Mouse (Mus musculus) midbrain, embryonic 14.5 days (tissue): ENCODE measurements around the gene Chst3. TPM values are rescaled to one million over a fixed set of nuclear protein-coding genes. Genes with fewer than 3 reads are reported as not detected.
"Not testable (repeated sequence)": the region's sequence is repeated elsewhere in the genome, so short reads cannot be mapped to it uniquely, and the experiment has no call there.

Experiments
- ATAC-seq: fragments of 200-750 bp; cut with Nextera tagmentation; 2 replicates; pipeline ENCODE4 v1.8.0; 2017; ENCODE audit warnings: moderate number of reproducible peaks, moderate library complexity; ENCODE audit not compliant: low FRiP score, low TSS enrichment
- DNase-seq: peaks from one replicate; pipeline ENCODE4 v3.0.0-alpha.2; 2015
- H3K27ac ChIP-seq: fragments of 300-500 bp; sonication (generic); replicated peaks from 2 replicates; pipeline ENCODE4 v1.5.1; 2014; ENCODE audit warnings: mild to moderate bottlenecking, low read depth, low read length, moderate library complexity
- H3K27me3 ChIP-seq: fragments of 300-500 bp; sonication (generic); 2 replicates; pipeline ENCODE4 v1.6.1; 2014; ENCODE audit warnings: low read length, control low read depth, mixed read lengths; ENCODE audit not compliant: control insufficient read depth, insufficient read depth
- H3K36me3 ChIP-seq: fragments of 300-500 bp; sonication (generic); 2 replicates; pipeline ENCODE4 v1.6.1; 2014; ENCODE audit warnings: low read length, control low read depth; ENCODE audit not compliant: control insufficient read depth, insufficient read depth
- H3K4me1 ChIP-seq: fragments of 300-500 bp; sonication (generic); 2 replicates; pipeline ENCODE4 v1.6.1; 2014; ENCODE audit warnings: mild to moderate bottlenecking, antibody characterized with exemption, low read length, control low read depth; ENCODE audit not compliant: control insufficient read depth, insufficient read depth
- H3K4me2 ChIP-seq: fragments of 300-500 bp; sonication (generic); 2 replicates; pipeline ENCODE4 v1.6.1; 2014; ENCODE audit warnings: mild to moderate bottlenecking, low read length, moderate library complexity
- H3K4me3 ChIP-seq: fragments of 300-500 bp; sonication (generic); replicated peaks from 2 replicates; pipeline ENCODE4 v1.5.1; 2014; ENCODE audit warnings: low read depth, low read length
- H3K9ac ChIP-seq: fragments of 300-500 bp; sonication (generic); replicated peaks from 2 replicates; pipeline ENCODE4 v1.6.1; 2014; ENCODE audit warnings: mild to moderate bottlenecking, low read length, moderate library complexity
- H3K9me3 ChIP-seq: fragments of 300-500 bp; sonication (generic); 2 replicates; pipeline ENCODE4 v1.6.1; 2016; ENCODE audit warnings: low read length, control low read depth, mixed read lengths; ENCODE audit not compliant: control insufficient read depth
- WGBS: fragments of 180-500 bp; shearing (Covaris S2); extraction: QIAGEN DNeasy Blood & Tissue Kit; methylation state at CpG from one replicate; pipeline ENCODE4 v1.1.7; 2014; 5-methylcytosine and 5-hydroxymethylcytosine counted together
- polyA plus RNA-seq: library from polyadenylated mRNA; unstranded; fragments of >200 nt; fragmentation: Nextera tagmentation; extraction: Ambion mirVana; gene quantifications from 2 replicates; pipeline ENCODE4 v1.2.1, GENCODE M21; 2014

The Chst3 gene
- polyA plus RNA-seq, 1 experiment from 2014 or later = 0.86 TPM

- no peak for DNase-seq
- WGBS = 95% methylated on average over 6 of the region's 6 CpGs
- Histone ChIP-seq H3K36me3 (no peaks in the 10 kb centered on the region), H3K27ac (no peak overlapping the region), H3K4me2 (no peak overlapping the region), H3K9ac (no peak overlapping the region), H3K4me3 (no peak overlapping the region), H3K4me1 (no peaks in the 10 kb centered on the region), H3K27me3 (no peaks in the 10 kb centered on the region), H3K9me3 (no peaks in the 10 kb centered on the region)
- ATAC-seq = no peak
Measured at GRCm38 (mm10) chr10:60162973-60163255, 56.1 kb downstream of the Chst3 start.

GRCm38 (mm10) chr10:60162184-60162972, 56.7 kb downstream of the Chst3 start:
- not testable (repeated sequence) for H3K4me2 ChIP-seq, H3K36me3 ChIP-seq, H3K4me1 ChIP-seq, H3K9ac ChIP-seq, H3K9me3 ChIP-seq, H3K27me3 ChIP-seq, DNase-seq, H3K27ac ChIP-seq, ATAC-seq, H3K4me3 ChIP-seq
- 84% methylated on average over 8 of the region's 8 CpGs for WGBS

GRCm38 (mm10) chr10:60161397-60161796, 57.7 kb downstream of the Chst3 start:
- H3K27me3 ChIP-seq, H3K4me1 ChIP-seq: not testable (repeated sequence)

GRCm38 (mm10) chr10:60158144-60158543, 60.9 kb downstream of the Chst3 start:
- Histone ChIP-seq H3K9ac (no peak overlapping the region), H3K4me3 (no peak overlapping the region), H3K27me3 (no peaks in the 10 kb centered on the region), H3K4me1 (no peaks in the 10 kb centered on the region), H3K36me3 (no peaks in the 10 kb centered on the region), H3K27ac (no peak overlapping the region), H3K4me2 (no peak overlapping the region), H3K9me3 (no peaks in the 10 kb centered on the region)
- WGBS = 92% methylated on average over 3 of the region's 3 CpGs
- ATAC-seq (no peak), DNase-seq (no peak)

More at GRCm38 (mm10) chr10:60161397-60161796, 57.7 kb downstream of the Chst3 start:
- not testable (repeated sequence) for H3K36me3 ChIP-seq, ATAC-seq, H3K4me2 ChIP-seq, H3K9me3 ChIP-seq, H3K9ac ChIP-seq, H3K4me3 ChIP-seq, DNase-seq, H3K27ac ChIP-seq
- 74% methylated on average over 3 of the region's 3 CpGs for WGBS

GRCm38 (mm10) chr10:60156016-60156415, 63.0 kb downstream of the Chst3 start:
- ATAC-seq = no peak
- Histone ChIP-seq H3K4me1 (no peaks in the 10 kb centered on the region), H3K27me3 (no peaks in the 10 kb centered on the region), H3K9ac (no peak overlapping the region), H3K4me2 (no peak overlapping the region), H3K36me3 (no peaks in the 10 kb centered on the region), H3K4me3 (no peak overlapping the region), H3K9me3 (no peaks in the 10 kb centered on the region), H3K27ac (no peak overlapping the region)
- no peak for DNase-seq

- DNase-seq = no peak
Measured at GRCm38 (mm10) chr10:60151107-60151663, 67.9 kb downstream of the Chst3 start.

GRCm38 (mm10) chr10:60148087-60148486, 71.0 kb downstream of the Chst3 start:
- ATAC-seq = peak; percentile 63; the same call in 1 of the 2 replicates

More at GRCm38 (mm10) chr10:60151107-60151663, 67.9 kb downstream of the Chst3 start:
- 68% methylated on average over 6 of the region's 6 CpGs for WGBS
- H3K4me1 ChIP-seq = no peaks in the 10 kb centered on the region
- ATAC-seq = no peak
- no peak overlapping the region for H3K4me3 ChIP-seq
- H3K9me3 ChIP-seq = no peaks in the 10 kb centered on the region
- no peaks in the 10 kb centered on the region for H3K36me3 ChIP-seq
- H3K4me2 ChIP-seq = no peak overlapping the region
- H3K27me3 ChIP-seq = no peaks in the 10 kb centered on the region
- no peak overlapping the region for H3K9ac ChIP-seq
- H3K27ac ChIP-seq = no peak overlapping the region

GRCm38 (mm10) chr10:60147510-60148047, 71.5 kb downstream of the Chst3 start:
- not testable (repeated sequence) for H3K9ac ChIP-seq, H3K4me2 ChIP-seq, H3K4me3 ChIP-seq, H3K27ac ChIP-seq, H3K4me1 ChIP-seq, H3K9me3 ChIP-seq, ATAC-seq, DNase-seq, H3K27me3 ChIP-seq, H3K36me3 ChIP-seq
- WGBS = 76% methylated on average over 10 of the region's 10 CpGs

More at GRCm38 (mm10) chr10:60148087-60148486, 71.0 kb downstream of the Chst3 start:
- H3K4me2 ChIP-seq = no peak overlapping the region
- H3K4me1 ChIP-seq = no peaks in the 10 kb centered on the region
- WGBS = 6% methylated on average over 5 of the region's 5 CpGs
- no peak overlapping the region for H3K27ac ChIP-seq
- peak; percentile 93 for DNase-seq
- no peaks in the 10 kb centered on the region for H3K9me3 ChIP-seq
- H3K36me3 ChIP-seq = no peaks in the 10 kb centered on the region
- no peak overlapping the region for H3K9ac ChIP-seq
- no peak overlapping the region for H3K4me3 ChIP-seq
- H3K27me3 ChIP-seq = no peaks in the 10 kb centered on the region
